Mouse (Mus musculus): Measurements from ENCODE around the gene Eif2ak3.

Eif2ak3 gene

DNA sequence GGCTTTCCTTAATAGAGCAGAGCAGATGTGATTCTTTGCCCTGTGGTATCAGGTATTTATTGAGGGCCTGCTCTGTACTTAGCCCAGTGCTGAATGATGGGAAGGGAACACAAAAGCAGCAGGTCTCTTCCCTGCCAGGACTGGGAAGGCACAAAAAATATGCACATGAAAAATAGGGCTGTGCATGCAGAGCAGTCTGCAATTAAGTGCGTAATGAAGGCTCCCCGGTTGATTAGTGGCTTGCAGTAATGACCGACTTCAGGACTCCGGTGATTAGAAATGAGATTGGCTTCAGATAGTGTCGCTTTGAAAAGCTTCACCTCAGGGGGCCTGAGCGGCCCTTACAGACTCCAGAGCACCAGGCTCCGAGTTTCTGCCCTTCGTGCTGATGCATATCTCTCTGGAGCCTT lies 55.3 kb downstream of the Eif2ak3 start:
- no peak for DNase-seq (ENCODE audit: inconsistent ontology term)

- DNase-seq (ENCODE audit: inconsistent ontology term) = no peak
Measured at GRCm38 (mm10) chr6:70903689-70904088, 59.4 kb downstream of the Eif2ak3 start.

- DNase-seq (ENCODE audit: inconsistent ontology term) = no peak
Measured at GRCm38 (mm10) chr6:70909572-70909971, 65.3 kb downstream of the Eif2ak3 start.

GRCm38 (mm10) chr6:70910285-70910684 lies 66.0 kb downstream of the Eif2ak3 start:
- no peak for DNase-seq (ENCODE audit: inconsistent ontology term)

- peak; percentile 45 for DNase-seq (ENCODE audit: inconsistent ontology term)
Measured at GRCm38 (mm10) chr6:70911668-70912395, 67.5 kb downstream of the Eif2ak3 start.

DNA sequence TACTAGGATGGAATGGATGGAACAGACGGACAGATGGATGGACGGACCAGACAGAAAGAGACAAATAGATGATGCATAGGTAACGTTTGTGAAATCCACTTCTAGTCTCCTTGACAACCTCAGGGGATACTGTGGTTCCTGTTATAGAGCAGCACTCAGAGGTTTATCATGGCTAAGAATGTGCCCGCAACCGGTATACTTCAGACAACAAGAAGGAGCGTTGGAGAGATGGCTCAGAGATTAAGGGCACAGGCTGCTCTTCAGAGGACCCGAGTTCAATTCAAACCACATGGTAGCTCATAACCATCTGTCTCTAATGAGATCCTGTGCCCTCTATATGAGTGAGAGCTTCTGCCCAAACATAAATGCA lies 68.1 kb downstream of the Eif2ak3 start:
- no peak for DNase-seq (ENCODE audit: inconsistent ontology term)

DNA sequence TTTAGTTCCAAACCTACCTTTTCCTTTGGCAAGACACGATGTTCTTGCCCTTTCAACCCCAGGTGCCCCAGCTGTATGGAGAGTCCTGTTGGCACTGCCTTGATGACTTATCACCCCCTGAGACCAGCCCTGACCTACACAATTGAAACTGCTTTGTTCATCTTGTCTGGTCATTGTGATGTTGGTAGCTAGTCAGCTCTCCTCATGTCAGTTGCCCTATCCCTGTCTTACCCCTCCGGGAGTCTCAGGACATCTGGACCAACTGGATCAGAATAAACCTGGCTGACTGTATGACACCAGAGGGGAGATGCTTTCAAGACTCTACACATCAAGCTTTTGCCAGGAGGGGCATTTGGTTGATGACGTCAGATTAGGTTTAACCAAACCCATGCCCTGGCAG lies 74.5 kb downstream of the Eif2ak3 start, which contains the start of gene Tex37:
Gene Tex37, minus strand, starts transcription at position 101 of the 400 bp plus-strand sequence.
- no peak for DNase-seq (ENCODE audit: inconsistent ontology term)

GRCm38 (mm10) chr6:70921274-70922074 lies 77.2 kb downstream of the Eif2ak3 start:
- DNase-seq (ENCODE audit: inconsistent ontology term) = peak; percentile 58

GRCm38 (mm10) chr6:70931801-70932200 lies 87.5 kb downstream of the Eif2ak3 start:
- DNase-seq (ENCODE audit: inconsistent ontology term) = no peak

DNA sequence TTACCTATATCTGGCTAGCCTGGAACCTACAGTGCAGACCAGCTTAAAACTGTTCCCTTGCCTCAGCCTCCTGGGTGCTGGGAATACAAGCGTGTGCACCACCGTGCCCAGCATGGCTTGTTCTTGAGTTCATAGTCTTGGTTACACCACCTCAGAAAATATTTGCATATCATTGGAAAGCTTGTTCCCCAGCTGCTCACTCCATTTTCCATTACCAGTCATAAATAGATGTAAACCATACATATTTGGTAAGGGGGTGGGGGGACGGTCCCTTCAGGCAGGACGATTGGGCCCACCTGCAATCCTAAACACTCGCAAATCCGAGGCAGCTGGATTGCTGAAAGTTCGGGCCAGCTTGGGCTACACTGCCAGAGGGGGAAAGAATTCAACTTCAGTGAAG lies 109.0 kb downstream of the Eif2ak3 start:
- no peak for DNase-seq (ENCODE audit: inconsistent ontology term)

GRCm38 (mm10) chr6:70954040-70954439 lies 109.7 kb downstream of the Eif2ak3 start:
- peak; percentile 29 for DNase-seq (ENCODE audit: inconsistent ontology term)
